Mouse (Mus musculus) regulatory T cell (primary cell): ENCODE results near the gene Gatd1.

Experiments
- in situ Hi-C: fragments of 300-600 bp; cut with MboI, MseI; formaldehyde crosslinking; loops from one replicate; pipeline ENCODE4 v1.15.1; 2025; ENCODE audit warnings: high pct_unique_total_duplicates

Gatd1 gene

GRCm38 (mm10) chr7:141442199-141442598 lies 28.3 kb upstream of the Gatd1 start:
- in situ Hi-C loops = no loop called here

GRCm38 (mm10) chr7:141441460-141441859 lies 27.5 kb upstream of the Gatd1 start:
- in situ Hi-C loops = no loop called here

DNA sequence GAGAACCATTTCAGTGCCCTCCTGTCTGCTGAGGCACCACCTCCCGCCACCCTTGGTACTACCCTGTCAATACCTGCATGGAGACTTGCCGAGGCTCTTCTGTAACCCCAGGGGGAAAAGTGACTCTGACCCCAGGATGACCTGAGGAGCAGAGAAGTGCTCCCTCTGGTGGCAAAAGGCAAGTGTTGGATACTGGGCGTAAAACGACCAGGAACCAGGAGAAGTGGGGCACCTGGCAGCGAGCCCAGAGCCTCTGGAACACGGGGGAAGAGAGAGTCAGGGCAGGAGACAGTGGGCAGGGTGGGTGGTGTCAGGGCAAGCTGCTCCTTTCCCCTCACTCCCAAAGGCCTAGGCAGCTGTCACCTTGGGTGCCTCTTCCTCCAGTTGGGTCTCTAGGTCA lies 26.7 kb upstream of the Gatd1 start:
- in situ Hi-C loops = no loop called here

DNA sequence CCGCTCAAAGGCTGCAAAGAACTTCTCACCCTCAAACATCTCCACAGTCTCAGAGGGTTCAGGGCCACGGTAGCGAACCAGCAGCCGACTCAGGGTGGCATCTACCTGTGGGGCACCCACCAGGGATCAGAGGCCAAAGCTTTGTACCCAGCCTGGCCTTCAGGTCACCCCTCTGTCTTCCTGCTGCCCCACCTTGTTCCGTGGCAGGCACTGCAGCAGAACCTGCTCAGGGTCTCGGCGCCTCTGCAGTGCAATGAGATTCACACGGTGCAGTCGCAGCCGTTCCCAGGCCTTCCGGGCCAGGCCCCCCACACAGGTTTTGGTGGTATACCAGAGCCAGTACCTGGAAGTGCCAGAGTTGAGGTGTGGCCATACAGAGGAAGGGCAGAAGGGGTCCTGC lies 25.9 kb upstream of the Gatd1 start:
- in situ Hi-C loops = loop anchor here (10.0 kb wide), 1 partner anchor 1305 kb away; the partner anchor contains the start of gene Mtg1

GRCm38 (mm10) chr7:141439140-141439679 lies 25.3 kb upstream of the Gatd1 start:
- in situ Hi-C loops = loop anchor here (10.0 kb wide), 1 partner anchor 1304 kb away; the partner anchor contains the start of gene Mtg1

- in situ Hi-C loops = loop anchor here (10.0 kb wide), 1 partner anchor 1304 kb away; the partner anchor contains the start of gene Mtg1
Measured at GRCm38 (mm10) chr7:141438201-141438968, 24.4 kb upstream of the Gatd1 start.

GRCm38 (mm10) chr7:141437178-141438120 lies 23.5 kb upstream of the Gatd1 start, which contains the start of gene Slc25a22:
TSS of gene Slc25a22 (minus strand) at chr7:141437892.
- in situ Hi-C loops = loop anchor here (10.0 kb wide), 1 partner anchor 1303 kb away; the partner anchor contains the start of gene Mtg1

DNA sequence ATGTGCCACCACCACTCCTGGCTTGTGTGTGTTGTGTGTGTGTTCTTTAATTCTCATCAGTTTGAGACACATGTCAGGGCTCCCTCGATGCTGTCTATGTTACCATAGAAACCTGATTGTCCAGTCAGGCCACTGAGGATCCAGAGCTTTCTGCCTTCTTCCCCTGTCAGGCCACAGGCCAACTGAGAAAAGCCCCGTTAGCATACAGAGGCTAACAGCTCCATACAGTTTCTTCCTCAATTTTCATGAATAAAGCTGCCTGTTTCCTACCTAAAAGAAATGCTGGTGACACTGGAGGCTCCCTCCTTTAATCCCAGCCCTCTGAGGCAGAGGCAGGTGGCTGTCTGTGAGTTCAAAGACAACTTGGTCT lies 22.6 kb upstream of the Gatd1 start:
- in situ Hi-C loops = loop anchor here (10.0 kb wide), 1 partner anchor 1302 kb away; the partner anchor contains the start of gene Mtg1

GRCm38 (mm10) chr7:141435856-141436522 lies 22.1 kb upstream of the Gatd1 start:
- in situ Hi-C loops = loop anchor here (10.0 kb wide), 1 partner anchor 1301 kb away; the partner anchor contains the start of gene Mtg1

GRCm38 (mm10) chr7:141435129-141435855 lies 21.4 kb upstream of the Gatd1 start:
- in situ Hi-C loops = loop anchor here (10.0 kb wide), 1 partner anchor 1300 kb away; the partner anchor contains the start of gene Mtg1

DNA sequence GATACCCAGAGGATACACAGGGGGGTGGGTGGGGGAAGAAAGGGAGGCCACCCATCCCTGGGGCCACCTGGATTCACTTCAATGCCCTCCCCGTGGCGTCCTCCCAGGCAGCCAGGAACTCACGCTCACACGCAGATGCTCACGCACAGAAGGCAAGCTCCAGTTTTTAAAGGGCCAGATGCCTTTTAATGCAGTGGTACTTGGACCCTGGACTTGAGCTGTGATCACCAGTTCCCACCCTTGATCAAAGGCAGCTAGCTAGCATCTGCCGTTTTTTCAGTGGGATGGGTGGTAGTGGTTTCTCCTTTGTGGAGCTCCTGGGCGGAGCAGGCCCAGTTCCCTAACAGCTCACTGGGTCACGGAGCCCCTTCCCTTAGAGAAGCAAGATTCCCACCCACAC lies 20.5 kb upstream of the Gatd1 start:
- in situ Hi-C loops = loop anchor here (5.0 to 10.0 kb wide), 2 partner anchors 37 to 1300 kb away; partner anchors contain the start of gene Mtg1

- in situ Hi-C loops = loop anchor here (5.0 to 10.0 kb wide), 2 partner anchors 36 to 1299 kb away; partner anchors contain the start of gene Mtg1
Measured at GRCm38 (mm10) chr7:141433517-141434400, 19.8 kb upstream of the Gatd1 start.

DNA sequence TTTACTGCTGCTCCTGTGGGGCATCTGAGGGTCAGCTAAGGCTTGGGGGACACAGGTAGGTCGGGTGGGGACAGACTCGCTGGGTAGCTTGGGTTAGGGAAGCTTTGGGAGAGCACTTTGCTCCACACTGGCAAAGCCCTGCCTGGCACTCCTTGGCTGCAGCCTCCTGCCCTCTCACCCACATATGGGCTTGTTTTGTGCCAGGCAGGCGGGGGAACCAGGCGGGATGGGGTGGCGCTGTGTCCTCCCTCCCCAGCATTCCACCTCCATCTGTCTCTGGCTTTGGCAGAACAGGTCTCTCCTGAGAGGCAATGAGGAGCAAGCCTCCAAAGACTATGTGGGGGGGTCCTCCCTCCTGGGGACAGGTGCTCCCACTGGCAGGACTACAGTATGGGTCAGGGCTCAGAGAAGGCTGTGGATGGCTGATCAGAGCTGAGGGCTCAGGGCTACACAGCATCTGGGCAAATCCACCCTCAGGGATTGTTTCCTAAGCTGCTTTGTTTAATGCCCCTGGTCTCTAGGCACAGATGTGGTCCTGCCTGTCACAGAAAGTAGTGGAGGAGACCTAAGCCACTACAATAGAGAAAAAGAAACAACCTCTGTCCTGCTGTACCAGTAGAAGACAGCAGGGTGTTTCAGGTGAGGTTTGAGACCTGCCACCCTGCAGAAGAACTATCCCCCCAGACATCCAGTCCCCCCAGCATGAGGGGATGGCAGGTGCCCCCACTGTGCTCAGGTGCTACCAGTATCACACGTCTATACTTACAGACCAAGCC lies 19.0 kb upstream of the Gatd1 start:
- in situ Hi-C loops = loop anchor here (5.0 to 10.0 kb wide), 2 partner anchors 36 to 1298 kb away; partner anchors contain the start of gene Mtg1

- in situ Hi-C loops = loop anchor here (5.0 to 10.0 kb wide), 2 partner anchors 35 to 1297 kb away; partner anchors contain the start of gene Mtg1
Measured at GRCm38 (mm10) chr7:141432186-141432611, 18.3 kb upstream of the Gatd1 start.

- in situ Hi-C loops = loop anchor here (5.0 to 10.0 kb wide), 2 partner anchors 34 to 1297 kb away; partner anchors contain the start of gene Mtg1
Measured at GRCm38 (mm10) chr7:141431434-141432185, 17.7 kb upstream of the Gatd1 start.

- in situ Hi-C loops = loop anchor here (5.0 to 10.0 kb wide), 2 partner anchors 33 to 1296 kb away; partner anchors contain the start of gene Mtg1
Measured at GRCm38 (mm10) chr7:141430585-141431240, 16.8 kb upstream of the Gatd1 start.
